Mouse (Mus musculus) cortical plate, adult 2 months (tissue): ENCODE results near the gene RPS10-NUDT3.

Experiments
- CTCF ChIP-seq: fragments of 200-500 bp; IDR thresholded peaks from 2 replicates; pipeline ENCODE4 v1.5.1; 2011; ENCODE audit warnings: mild to moderate bottlenecking, control low read depth, low read length; ENCODE audit not compliant: insufficient read depth; ENCODE audit errors: extremely low read depth
- POLR2A ChIP-seq: fragments of 200-500 bp; IDR thresholded peaks from 2 replicates; pipeline ENCODE4 v1.6.1; 2011; ENCODE audit warnings: mild to moderate bottlenecking, low read length, control low read depth; ENCODE audit not compliant: insufficient read depth; ENCODE audit errors: extremely low read depth

DNA sequence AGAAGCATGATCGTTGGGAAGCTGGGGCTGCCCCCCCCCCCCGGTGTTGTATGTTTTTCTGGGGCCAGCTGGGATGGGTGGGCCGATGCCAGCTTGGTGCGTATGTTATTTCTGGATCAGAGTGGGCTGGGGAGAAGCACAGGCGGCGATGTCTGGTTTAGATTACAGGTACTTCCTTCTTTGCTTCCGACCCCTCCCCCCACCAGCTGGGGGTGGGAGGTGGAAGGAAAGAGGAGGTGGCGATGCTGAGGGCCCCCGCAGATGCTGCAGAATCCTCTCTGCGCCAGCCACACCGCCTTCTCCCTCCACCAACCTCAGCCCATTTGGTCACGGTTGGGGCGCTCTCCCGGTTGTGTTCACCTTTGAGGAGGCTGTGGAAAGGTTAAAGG, 21.0 kb upstream of the RPS10-NUDT3 start:
- TF ChIP-seq CTCF (no peak), POLR2A (no peak)
